8 mouse cellular contexts compared by ENCODE assay signal in the genomic region with DNA sequence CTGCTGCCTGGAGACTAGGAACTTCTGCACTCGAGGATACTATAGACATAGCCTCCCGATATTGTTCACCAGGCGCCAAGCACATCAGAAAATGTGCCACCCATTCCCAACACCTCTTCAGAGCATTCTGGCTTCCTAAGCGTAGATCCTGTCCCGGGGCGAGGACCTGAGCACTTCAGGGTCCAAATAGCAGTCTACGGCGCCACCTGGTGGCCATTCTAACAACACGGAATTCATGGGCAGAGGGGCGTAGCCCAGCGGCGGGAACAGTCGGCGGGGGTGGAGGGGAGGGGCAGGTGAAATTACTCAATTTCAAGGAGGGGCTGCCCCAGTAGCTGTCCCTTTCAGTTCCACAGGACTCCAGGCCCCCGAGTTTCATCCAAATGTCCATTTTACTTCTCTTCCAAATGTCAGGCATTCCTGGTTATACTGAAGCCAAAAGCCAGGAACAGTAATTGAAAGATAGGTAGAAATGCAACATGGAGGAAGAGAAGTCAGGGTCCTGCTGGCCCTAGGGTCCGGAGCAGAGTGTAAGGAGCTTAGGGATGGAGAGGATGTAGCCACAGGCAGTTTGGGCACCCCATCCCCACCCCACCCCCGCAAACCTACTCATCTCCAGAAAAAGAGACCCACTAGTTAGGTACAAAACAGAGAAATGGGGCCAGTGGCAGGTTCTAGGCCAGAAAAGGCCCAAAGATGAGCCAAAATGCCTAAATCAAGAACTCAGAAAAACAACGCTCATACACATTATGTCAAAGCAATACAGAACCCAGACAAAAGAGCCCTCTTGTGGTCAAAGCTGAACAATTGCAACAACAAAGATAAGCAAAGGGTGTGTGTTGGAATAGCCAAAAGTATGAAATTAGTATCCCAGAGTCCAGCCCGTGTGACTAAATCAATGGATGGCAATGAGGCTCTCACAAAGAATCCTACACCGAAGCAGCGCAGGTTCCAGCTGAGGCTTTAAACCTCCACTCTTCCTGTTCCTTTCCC. TPM values are rescaled to one million over a fixed set of nuclear protein-coding genes. Genes with fewer than 3 reads are reported as not detected.
DNase-seq lines count a peak whose midpoint lies in the region; ATAC-seq lines count a peak whose summit lies in the region.

No protein-coding gene starts in this region.

- DNase-seq in adrenal gland, adult 8-10 months = peak; percentile 85
- peak; percentile 92 for DNase-seq in embryo, embryonic 11.5 days (ENCODE audit: low read depth, low spot score)
- DNase-seq in gastrocnemius, postnatal 4 days (ENCODE audit: low spot score in 2 of 2) = peak; percentile 88 to 93
- DNase-seq in left cerebral cortex, postnatal 25 days (ENCODE audit: low spot score in 2 of 2) = peak; percentile 90 to 92
- peak; percentile 96 for DNase-seq in mesoderm, embryonic 11.5 days (ENCODE audit: low read depth, low spot score)
- peak; percentile 81 for DNase-seq in right cerebral cortex, postnatal 25 days
- peak; percentile 90 to 92 for DNase-seq in urinary bladder, postnatal 36 days (ENCODE audit: low spot score in 2 of 2)

- peak overlapping the region; percentile 90 for H3K27ac ChIP-seq in intestine, embryonic 15.5 days

- peak overlapping the region; percentile 75 for H3K4me2 ChIP-seq in intestine, embryonic 15.5 days (replicated peaks)

- ATAC-seq in intestine, embryonic 15.5 days = peak; percentile 92

- H3K27me3 ChIP-seq in intestine, embryonic 15.5 days (replicated peaks) = no peaks in the 10 kb centered on the region

- intact Hi-C loops in left cerebral cortex, postnatal 25 days (cut with DNase I) = loop anchor here (1.0 kb wide), 5 partner anchors 39 to 203 kb away; partner anchors contain the start of gene Scgb1c1

- no peaks in the 10 kb centered on the region for H3K36me3 ChIP-seq in intestine, embryonic 15.5 days

- H3K9me3 ChIP-seq in intestine, embryonic 15.5 days = no peaks in the 10 kb centered on the region

- peaks cover 14% of the 10 kb centered on the region for H3K4me1 ChIP-seq in intestine, embryonic 15.5 days (replicated peaks)

- 10% methylated on average over 21 of the region's 21 CpGs for WGBS in intestine, embryonic 15.5 days

- peak overlapping the region; percentile 36 for H3K9ac ChIP-seq in intestine, embryonic 15.5 days

- H3K4me3 ChIP-seq in intestine, embryonic 15.5 days (replicated peaks) = peak overlapping the region; percentile 30

RNA-seq across cellular contexts. Expression of gene B4galnt4, which starts 12.4 kb away (rescaled TPM):
- 1 to 10 TPM; 2.0 to 6.1 (median 2.7) TPM for total RNA-seq in adrenal gland, adult 8-10 months (2022)
- under 1 TPM; 0.22 to 0.62 TPM for total RNA-seq in gastrocnemius, postnatal 4 days (2021)
- polyA plus RNA-seq in intestine, embryonic 15.5 days (2015; fragmentation: Nextera tagmentation; extraction: Ambion mirVana) = 7.9 and 10.7 TPM in 2 replicates
- 10 to 100 TPM; 79.6 to 84.3 TPM for total RNA-seq in left cerebral cortex, postnatal 25 days (2021)

RNA-seq across cellular contexts. Expression of gene Gm17387, which starts 19.6 kb away (rescaled TPM):
- not detected for total RNA-seq in adrenal gland, adult 8-10 months (2022)
- total RNA-seq in gastrocnemius, postnatal 4 days (2021) = not detected
- not detected in 2 replicates for polyA plus RNA-seq in intestine, embryonic 15.5 days (2015; fragmentation: Nextera tagmentation; extraction: Ambion mirVana)
- total RNA-seq in left cerebral cortex, postnatal 25 days (2021) = not detected

RNA-seq across cellular contexts. Expression of gene Pkp3, which starts 29.5 kb away (rescaled TPM):
- total RNA-seq in adrenal gland, adult 8-10 months (2022) = 1 to 10 TPM; 1.6 to 3.1 (median 2.1) TPM
- total RNA-seq in gastrocnemius, postnatal 4 days (2021) = under 1 TPM; 0.25 to 0.54 TPM
- polyA plus RNA-seq in intestine, embryonic 15.5 days (2015; fragmentation: Nextera tagmentation; extraction: Ambion mirVana) = 24.6 and 26.1 TPM in 2 replicates
- under 1 TPM in 1 of 2 experiments, not detected in 1; 0.21 TPM for total RNA-seq in left cerebral cortex, postnatal 25 days (2021)

RNA-seq across cellular contexts. Expression of gene Ifitm6, which starts 30.8 kb away (rescaled TPM):
- total RNA-seq in adrenal gland, adult 8-10 months (2022) = 1 to 10 TPM in 2 of 4 experiments, under 1 TPM in 1, not detected in 1; 0.81 to 1.5 (median 1.2) TPM
- total RNA-seq in gastrocnemius, postnatal 4 days (2021) = 1 to 10 TPM in 1 of 2 experiments, not detected in 1; 1.2 TPM
- 1.6 and 3.6 TPM in 2 replicates for polyA plus RNA-seq in intestine, embryonic 15.5 days (2015; fragmentation: Nextera tagmentation; extraction: Ambion mirVana)
- total RNA-seq in left cerebral cortex, postnatal 25 days (2021) = not detected

RNA-seq across cellular contexts. Expression of gene Ifitm3, which starts 38.0 kb away (rescaled TPM):
- 100 to 1,000 TPM; 105 to 128 (median 116) TPM for total RNA-seq in adrenal gland, adult 8-10 months (2022)
- total RNA-seq in gastrocnemius, postnatal 4 days (2021) = 10 to 100 TPM; 75.0 to 79.2 TPM
- 255 and 288 TPM in 2 replicates for polyA plus RNA-seq in intestine, embryonic 15.5 days (2015; fragmentation: Nextera tagmentation; extraction: Ambion mirVana)
- 10 to 100 TPM in 1 of 2 experiments, 1 to 10 TPM in 1; 9.9 to 13.5 TPM for total RNA-seq in left cerebral cortex, postnatal 25 days (2021)

Comparison
In these comparisons a context has a peak if more than half of its experiments do, and no peak if none do; other contexts are left out.
1. Peak in every context shown above with its lines: DNase-seq, ATAC-seq, H3K4me3 ChIP-seq and H3K27ac ChIP-seq.
2. RNA of gene B4galnt4, which starts 12.4 kb away (total RNA-seq): 79.6 to 84.3 TPM in left cerebral cortex, postnatal 25 days; 2.0 to 6.1 TPM in adrenal gland, adult 8-10 months and 0.22 to 0.62 TPM in gastrocnemius, postnatal 4 days; every median in the first group is over 10 times any median in the second.